Comparison of ENCODE assay signal across 8 mouse cellular contexts in the genomic region with DNA sequence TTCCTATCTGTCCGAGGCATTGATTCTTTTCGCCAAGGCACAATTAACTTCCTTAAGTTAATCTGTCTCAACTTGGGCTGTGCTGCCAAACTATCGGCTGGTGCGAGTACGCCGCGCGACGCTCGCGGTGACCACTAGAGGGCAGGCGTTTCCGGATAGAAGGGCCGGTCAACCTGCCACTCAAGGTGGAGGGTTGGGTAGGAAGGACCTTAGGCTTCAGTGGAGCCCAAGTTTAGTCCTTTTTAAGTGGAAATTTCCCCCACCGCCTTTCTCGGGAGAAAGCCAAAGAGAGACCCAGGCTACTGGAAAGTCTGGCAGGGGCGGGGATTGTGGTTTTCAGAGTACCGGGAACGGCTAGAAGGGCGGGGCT. TPM values are rescaled to one million over a fixed set of nuclear protein-coding genes. Genes with fewer than 3 reads are reported as not detected.
DNase-seq lines count a peak whose midpoint lies in the region; ATAC-seq and TF ChIP-seq lines count a peak whose summit lies in the region.

No protein-coding gene starts in this region.

- WGBS in heart, embryonic 14.5 days: under 1% methylated on average over 20 of the region's 20 CpGs
- WGBS in kidney, postnatal 0 days: under 1% methylated on average over 20 of the region's 20 CpGs
- under 1% methylated on average over 20 of the region's 20 CpGs for WGBS in liver, embryonic 16.5 days (ENCODE audit: insufficient replicate concordance)
- WGBS in neural tube, embryonic 11.5 days: under 1% methylated on average over 20 of the region's 20 CpGs
- WGBS in stomach, embryonic 15.5 days: 1% methylated on average over 20 of the region's 20 CpGs

- H3K4me2 ChIP-seq in heart, embryonic 14.5 days (ENCODE audit: low read length): peak overlapping the region; percentile 73
- H3K4me2 ChIP-seq in kidney, postnatal 0 days (ENCODE audit: low read length): peak overlapping the region; percentile 69
- peak overlapping the region; percentile 74 for H3K4me2 ChIP-seq in liver, embryonic 16.5 days (ENCODE audit: low read depth, low read length)
- H3K4me2 ChIP-seq in neural tube, embryonic 11.5 days (ENCODE audit: low read depth): peak overlapping the region; percentile 80
- H3K4me2 ChIP-seq in stomach, embryonic 15.5 days: peak overlapping the region; percentile 82

- H3K4me3 ChIP-seq in brown adipose tissue, adult 24 weeks (ENCODE audit: insufficient read depth, low read depth, low read length): peak overlapping the region; percentile 77
- H3K4me3 ChIP-seq in heart, embryonic 14.5 days (ENCODE audit: control insufficient read depth in 1 of 2, insufficient read depth in 1 of 2, low read depth in 1 of 2, low read length in 2 of 2): peak overlapping the region; percentile 50 to 60
- peak overlapping the region; percentile 33 for H3K4me3 ChIP-seq in kidney, postnatal 0 days (replicated peaks; ENCODE audit: low read depth, low read length)
- peak overlapping the region; percentile 57 for H3K4me3 ChIP-seq in liver, embryonic 16.5 days (ENCODE audit: low read depth, low read length)
- peak overlapping the region; percentile 64 for H3K4me3 ChIP-seq in neural tube, embryonic 11.5 days (ENCODE audit: low read depth, low read length)
- H3K4me3 ChIP-seq in stomach, embryonic 15.5 days (replicated peaks): peak overlapping the region; percentile 46

- peak overlapping the region; percentile 73 for H3K27ac ChIP-seq in brown adipose tissue, adult 24 weeks (replicated peaks; ENCODE audit: low read depth, low read length)
- no peak overlapping the region for H3K27ac ChIP-seq in heart, embryonic 14.5 days (replicated peaks in 1 of 2; ENCODE audit: control insufficient read depth in 1 of 2, insufficient read depth in 1 of 2, low read depth in 2 of 2, low read length in 2 of 2)
- H3K27ac ChIP-seq in kidney, postnatal 0 days: peak overlapping the region; percentile 85
- no peak overlapping the region for H3K27ac ChIP-seq in liver, embryonic 16.5 days (ENCODE audit: low read length)
- H3K27ac ChIP-seq in neural tube, embryonic 11.5 days (ENCODE audit: low read depth, low read length): peak overlapping the region; percentile 65
- H3K27ac ChIP-seq in stomach, embryonic 15.5 days: peak overlapping the region; percentile 60

- ATAC-seq in erythroid progenitor cell, adult 5-6 weeks (replicated peaks; ENCODE audit: low FRiP score, poor library complexity, severe bottlenecking): peak; percentile 76
- ATAC-seq in heart, embryonic 14.5 days (ENCODE audit: insufficient number of reproducible peaks, insufficient read depth, low FRiP score, low read depth): peak; percentile 55; the same call in 1 of the 2 replicates
- ATAC-seq in kidney, postnatal 0 days (replicated peaks; ENCODE audit: low FRiP score, low read depth): peak; percentile 56
- peak; percentile 49 for ATAC-seq in liver, embryonic 16.5 days (ENCODE audit: low read depth)
- 0 out of 2 replicates have a peak, but pooled peaks have one; percentile 5 for ATAC-seq in neural tube, embryonic 11.5 days (ENCODE audit: insufficient read depth, low FRiP score, low TSS enrichment)
- peak; percentile 20; the same call in 1 of the 2 replicates for ATAC-seq in stomach, embryonic 15.5 days (ENCODE audit: insufficient read depth, low FRiP score, low read depth)

- DNase-seq in CD8-positive naive resting alpha-beta T cell, adult 2 months (ENCODE audit: low read depth in 2 of 2, low spot score in 2 of 2): peak; percentile 73 to 82
- peak; percentile 94 for DNase-seq in kidney, postnatal 0 days (ENCODE audit: low spot score)
- peak; percentile 91 for DNase-seq in neural tube, embryonic 11.5 days (ENCODE audit: low spot score)

- H3K9ac ChIP-seq in heart, embryonic 14.5 days (ENCODE audit: low read length): peak overlapping the region; percentile 67
- H3K9ac ChIP-seq in kidney, postnatal 0 days (ENCODE audit: low read depth, low read length): peak overlapping the region; percentile 35; the same call in 1 of the 2 replicates
- no peak overlapping the region for H3K9ac ChIP-seq in liver, embryonic 16.5 days (ENCODE audit: low read depth, low read length)
- H3K9ac ChIP-seq in neural tube, embryonic 11.5 days (ENCODE audit: low read length): peak overlapping the region; percentile 19; the same call in 1 of the 2 replicates
- no peak overlapping the region for H3K9ac ChIP-seq in stomach, embryonic 15.5 days

- H3K36me3 ChIP-seq in heart, embryonic 14.5 days (ENCODE audit: control insufficient read depth, insufficient read depth, low read length): no peaks in the 10 kb centered on the region
- no peaks in the 10 kb centered on the region for H3K36me3 ChIP-seq in kidney, postnatal 0 days (ENCODE audit: insufficient read depth, low read length)
- H3K36me3 ChIP-seq in liver, embryonic 16.5 days (ENCODE audit: control insufficient read depth, insufficient read depth): no peaks in the 10 kb centered on the region
- H3K36me3 ChIP-seq in neural tube, embryonic 11.5 days (ENCODE audit: control insufficient read depth, insufficient read depth, low read length): peaks cover 3% of the 10 kb centered on the region; the same call in 1 of the 2 replicates
- no peaks in the 10 kb centered on the region for H3K36me3 ChIP-seq in stomach, embryonic 15.5 days

- TF ChIP-seq CTCF in kidney, postnatal 0 days (IDR thresholded peaks at IDR 0.05; ENCODE audit: low read depth): peak; percentile 97

- no peaks in the 10 kb centered on the region for H3K9me3 ChIP-seq in heart, embryonic 14.5 days (ENCODE audit: control insufficient read depth, low read length)
- H3K9me3 ChIP-seq in kidney, postnatal 0 days (replicated peaks; ENCODE audit: low read length): no peaks in the 10 kb centered on the region
- no peaks in the 10 kb centered on the region for H3K9me3 ChIP-seq in liver, embryonic 16.5 days (replicated peaks; ENCODE audit: control insufficient read depth, low read length)
- no peaks in the 10 kb centered on the region for H3K9me3 ChIP-seq in neural tube, embryonic 11.5 days (ENCODE audit: control insufficient read depth, low read length)
- no peaks in the 10 kb centered on the region for H3K9me3 ChIP-seq in stomach, embryonic 15.5 days

- H3K27me3 ChIP-seq in heart, embryonic 14.5 days (ENCODE audit: control insufficient read depth, insufficient read depth, low read length): peaks cover 32% of the 10 kb centered on the region
- no peaks in the 10 kb centered on the region for H3K27me3 ChIP-seq in kidney, postnatal 0 days (ENCODE audit: insufficient read depth, low read length)
- peaks cover 51% of the 10 kb centered on the region for H3K27me3 ChIP-seq in liver, embryonic 16.5 days (ENCODE audit: control insufficient read depth, insufficient read depth, low read depth, low read length)
- H3K27me3 ChIP-seq in neural tube, embryonic 11.5 days (ENCODE audit: control insufficient read depth, insufficient read depth, low read length): no peaks in the 10 kb centered on the region
- no peaks in the 10 kb centered on the region for H3K27me3 ChIP-seq in stomach, embryonic 15.5 days (replicated peaks)

- 0 out of 2 replicates have a peak, but pooled peaks cover 3% of the 10 kb centered on the region for H3K4me1 ChIP-seq in brown adipose tissue, adult 24 weeks (ENCODE audit: control insufficient read depth, insufficient read depth, insufficient read length, low read length)
- peaks cover 13 to 21% of the 10 kb centered on the region in 2 experiments for H3K4me1 ChIP-seq in heart, embryonic 14.5 days (ENCODE audit: control insufficient read depth in 2 of 2, insufficient read depth in 2 of 2, low read length in 2 of 2)
- peaks cover 27% of the 10 kb centered on the region for H3K4me1 ChIP-seq in kidney, postnatal 0 days (replicated peaks; ENCODE audit: insufficient read depth, low read length)
- peaks cover 15% of the 10 kb centered on the region for H3K4me1 ChIP-seq in liver, embryonic 16.5 days (ENCODE audit: control insufficient read depth, low read depth, low read length)
- peaks cover 19% of the 10 kb centered on the region for H3K4me1 ChIP-seq in neural tube, embryonic 11.5 days (ENCODE audit: control insufficient read depth, insufficient read depth, low read length)
- H3K4me1 ChIP-seq in stomach, embryonic 15.5 days: peaks cover 30% of the 10 kb centered on the region

RNA-seq across cellular contexts. Expression of a gene that starts 0.7 kb away (rescaled TPM):
- polyA plus RNA-seq in brown adipose tissue, adult 24 weeks (2012; ENCODE audit: insufficient read depth, insufficient read length, missing spikeins): 0.75 and 0.83 TPM in 2 replicates
- total RNA-seq in erythroid progenitor cell, adult 5-6 weeks (2015; ENCODE audit: low replicate concordance): not detected in 2 replicates
- total RNA-seq in erythroid progenitor cell, adult 5-6 weeks (2017; ENCODE audit: low replicate concordance): not detected in 2 replicates
- polyA plus RNA-seq in heart, embryonic 14.5 days (2014; fragmentation: Nextera tagmentation; extraction: Ambion mirVana): 0.16 TPM in 1 of 2 replicates, not detected in the other
- polyA plus RNA-seq in kidney, postnatal 0 days (2015; fragmentation: Nextera tagmentation; extraction: Ambion mirVana): 42.8 and 49.5 TPM in 2 replicates
- polyA plus RNA-seq in liver, embryonic 16.5 days (2015; fragmentation: Nextera tagmentation; extraction: Ambion mirVana): 0.11 and 1.0 TPM in 2 replicates
- polyA plus RNA-seq in neural tube, embryonic 11.5 days (2014; fragmentation: Nextera tagmentation; extraction: Ambion mirVana): 1.6 and 1.8 TPM in 2 replicates
- 64.2 and 89.1 TPM in 2 replicates for polyA plus RNA-seq in stomach, embryonic 15.5 days (2015; fragmentation: Nextera tagmentation; extraction: Ambion mirVana)

RNA-seq across cellular contexts. Expression of a gene that starts 1.3 kb away (rescaled TPM):
- polyA plus RNA-seq in brown adipose tissue, adult 24 weeks (2012; ENCODE audit: insufficient read depth, insufficient read length, missing spikeins): 108 and 115 TPM in 2 replicates
- 8.6 and 21.0 TPM in 2 replicates for total RNA-seq in erythroid progenitor cell, adult 5-6 weeks (2015; ENCODE audit: low replicate concordance)
- 14.5 and 15.8 TPM in 2 replicates for total RNA-seq in erythroid progenitor cell, adult 5-6 weeks (2017; ENCODE audit: low replicate concordance)
- 93.6 and 102 TPM in 2 replicates for polyA plus RNA-seq in heart, embryonic 14.5 days (2014; fragmentation: Nextera tagmentation; extraction: Ambion mirVana)
- 200 and 218 TPM in 2 replicates for polyA plus RNA-seq in kidney, postnatal 0 days (2015; fragmentation: Nextera tagmentation; extraction: Ambion mirVana)
- 94.4 and 95.3 TPM in 2 replicates for polyA plus RNA-seq in liver, embryonic 16.5 days (2015; fragmentation: Nextera tagmentation; extraction: Ambion mirVana)
- polyA plus RNA-seq in neural tube, embryonic 11.5 days (2014; fragmentation: Nextera tagmentation; extraction: Ambion mirVana): 181 and 202 TPM in 2 replicates
- polyA plus RNA-seq in stomach, embryonic 15.5 days (2015; fragmentation: Nextera tagmentation; extraction: Ambion mirVana): 197 and 199 TPM in 2 replicates

RNA-seq across cellular contexts. Expression of a gene that starts 13.2 kb away (rescaled TPM):
- polyA plus RNA-seq in brown adipose tissue, adult 24 weeks (2012; ENCODE audit: insufficient read depth, insufficient read length, missing spikeins): 5.6 and 8.9 TPM in 2 replicates
- total RNA-seq in erythroid progenitor cell, adult 5-6 weeks (2015; ENCODE audit: low replicate concordance): not detected in 2 replicates
- total RNA-seq in erythroid progenitor cell, adult 5-6 weeks (2017; ENCODE audit: low replicate concordance): not detected in 2 replicates
- 12.9 and 14.5 TPM in 2 replicates for polyA plus RNA-seq in heart, embryonic 14.5 days (2014; fragmentation: Nextera tagmentation; extraction: Ambion mirVana)
- polyA plus RNA-seq in kidney, postnatal 0 days (2015; fragmentation: Nextera tagmentation; extraction: Ambion mirVana): 10.4 and 12.1 TPM in 2 replicates
- polyA plus RNA-seq in liver, embryonic 16.5 days (2015; fragmentation: Nextera tagmentation; extraction: Ambion mirVana): 1.3 and 2.0 TPM in 2 replicates
- 26.3 and 26.6 TPM in 2 replicates for polyA plus RNA-seq in neural tube, embryonic 11.5 days (2014; fragmentation: Nextera tagmentation; extraction: Ambion mirVana)
- polyA plus RNA-seq in stomach, embryonic 15.5 days (2015; fragmentation: Nextera tagmentation; extraction: Ambion mirVana): 29.0 and 29.2 TPM in 2 replicates

RNA-seq across cellular contexts. Expression of a gene that starts 17.6 kb away (rescaled TPM):
- polyA plus RNA-seq in brown adipose tissue, adult 24 weeks (2012; ENCODE audit: insufficient read depth, insufficient read length, missing spikeins): 57.6 and 64.8 TPM in 2 replicates
- total RNA-seq in erythroid progenitor cell, adult 5-6 weeks (2015; ENCODE audit: low replicate concordance): 39.0 and 64.2 TPM in 2 replicates
- 7.2 and 29.1 TPM in 2 replicates for total RNA-seq in erythroid progenitor cell, adult 5-6 weeks (2017; ENCODE audit: low replicate concordance)
- polyA plus RNA-seq in heart, embryonic 14.5 days (2014; fragmentation: Nextera tagmentation; extraction: Ambion mirVana): 216 and 239 TPM in 2 replicates
- polyA plus RNA-seq in kidney, postnatal 0 days (2015; fragmentation: Nextera tagmentation; extraction: Ambion mirVana): 328 and 371 TPM in 2 replicates
- 129 and 131 TPM in 2 replicates for polyA plus RNA-seq in liver, embryonic 16.5 days (2015; fragmentation: Nextera tagmentation; extraction: Ambion mirVana)
- 237 and 255 TPM in 2 replicates for polyA plus RNA-seq in neural tube, embryonic 11.5 days (2014; fragmentation: Nextera tagmentation; extraction: Ambion mirVana)
- polyA plus RNA-seq in stomach, embryonic 15.5 days (2015; fragmentation: Nextera tagmentation; extraction: Ambion mirVana): 374 and 406 TPM in 2 replicates

RNA-seq across cellular contexts. Expression of a gene that starts 17.9 kb away (rescaled TPM):
- not detected in 2 replicates for polyA plus RNA-seq in brown adipose tissue, adult 24 weeks (2012; ENCODE audit: insufficient read depth, insufficient read length, missing spikeins)
- 1.3 TPM in 1 of 2 replicates, not detected in the other for total RNA-seq in erythroid progenitor cell, adult 5-6 weeks (2015; ENCODE audit: low replicate concordance)
- total RNA-seq in erythroid progenitor cell, adult 5-6 weeks (2017; ENCODE audit: low replicate concordance): not detected in 2 replicates
- polyA plus RNA-seq in heart, embryonic 14.5 days (2014; fragmentation: Nextera tagmentation; extraction: Ambion mirVana): 0.85 and 0.95 TPM in 2 replicates
- polyA plus RNA-seq in kidney, postnatal 0 days (2015; fragmentation: Nextera tagmentation; extraction: Ambion mirVana): 2.7 and 3.7 TPM in 2 replicates
- polyA plus RNA-seq in liver, embryonic 16.5 days (2015; fragmentation: Nextera tagmentation; extraction: Ambion mirVana): 0.14 and 0.28 TPM in 2 replicates
- polyA plus RNA-seq in neural tube, embryonic 11.5 days (2014; fragmentation: Nextera tagmentation; extraction: Ambion mirVana): 11.6 and 12.8 TPM in 2 replicates
- polyA plus RNA-seq in stomach, embryonic 15.5 days (2015; fragmentation: Nextera tagmentation; extraction: Ambion mirVana): 4.6 and 5.9 TPM in 2 replicates

Comparison
In these comparisons a context has a peak if more than half of its experiments do, and no peak if none do; other contexts are left out.
1. H3K27ac ChIP-seq: peak in brown adipose tissue, adult 24 weeks (single experiment), kidney, postnatal 0 days (single experiment), neural tube, embryonic 11.5 days (single experiment) and stomach, embryonic 15.5 days (single experiment); none in heart, embryonic 14.5 days (0 of 2) and liver, embryonic 16.5 days (single experiment).
2. ATAC-seq: peak in every context shown above with its lines; median percentile 76 in erythroid progenitor cell, adult 5-6 weeks; 56 in kidney, postnatal 0 days; 55 in heart, embryonic 14.5 days; 49 in liver, embryonic 16.5 days; 20 in stomach, embryonic 15.5 days; 5 in neural tube, embryonic 11.5 days.
3. H3K9ac ChIP-seq: peak in heart, embryonic 14.5 days (single experiment), kidney, postnatal 0 days (single experiment) and neural tube, embryonic 11.5 days (single experiment); none in liver, embryonic 16.5 days (single experiment) and stomach, embryonic 15.5 days (single experiment).
4. RNA of a gene that starts 0.7 kb away (polyA plus RNA-seq): 64.2 to 89.1 TPM in stomach, embryonic 15.5 days and 42.8 to 49.5 TPM in kidney, postnatal 0 days; 1.6 to 1.8 TPM in neural tube, embryonic 11.5 days, 0.11 to 1.0 TPM in liver, embryonic 16.5 days, 0.75 to 0.83 TPM in brown adipose tissue, adult 24 weeks and 0.16 TPM in heart, embryonic 14.5 days; every median in the first group is over 10 times any median in the second.
5. Peak in every context shown above with its lines, with median percentiles within 50 percentile points of each other: DNase-seq, H3K4me3 ChIP-seq and H3K4me2 ChIP-seq.